Mouse (Mus musculus) midbrain, embryonic 13.5 days (tissue): ENCODE data around the gene Samd15. TPM values are rescaled to one million over a fixed set of nuclear protein-coding genes. Genes with fewer than 3 reads are reported as not detected.

Experiments used
- ATAC-seq: fragments of 200-750 bp; cut with Nextera tagmentation; 2 replicates; pipeline ENCODE4 v1.8.0; 2017; ENCODE audit warnings: mild to moderate bottlenecking, moderate TSS enrichment, moderate library complexity
- H3K27ac ChIP-seq: fragments of 300-500 bp; sonication (generic); 2 replicates; pipeline ENCODE4 v1.5.1; 2015; ENCODE audit warnings: inconsistent platforms, mild to moderate bottlenecking, moderate library complexity
- H3K27me3 ChIP-seq: fragments of 300-500 bp; sonication (generic); 2 replicates; pipeline ENCODE4 v1.6.1; 2015; ENCODE audit warnings: mild to moderate bottlenecking, inconsistent platforms
- H3K36me3 ChIP-seq: fragments of 300-500 bp; sonication (generic); 2 replicates; pipeline ENCODE4 v1.6.1; 2015; ENCODE audit warnings: mild to moderate bottlenecking, inconsistent platforms
- H3K4me1 ChIP-seq: fragments of 300-500 bp; sonication (generic); replicated peaks from 2 replicates; pipeline ENCODE4 v1.6.1; 2015; ENCODE audit warnings: inconsistent platforms
- H3K4me2 ChIP-seq: fragments of 300-500 bp; sonication (generic); replicated peaks from 2 replicates; pipeline ENCODE4 v1.6.1; 2015; ENCODE audit warnings: moderate library complexity, mild to moderate bottlenecking, inconsistent platforms
- H3K4me3 ChIP-seq: fragments of 300-500 bp; sonication (generic); replicated peaks from 2 replicates; pipeline ENCODE4 v1.5.1; 2015; ENCODE audit warnings: mild to moderate bottlenecking, inconsistent platforms
- H3K9ac ChIP-seq: fragments of 300-500 bp; sonication (generic); replicated peaks from 2 replicates; pipeline ENCODE4 v1.6.1; 2015; ENCODE audit warnings: mild to moderate bottlenecking, inconsistent platforms
- H3K9me3 ChIP-seq: fragments of 300-500 bp; sonication (generic); 2 replicates; pipeline ENCODE4 v1.6.1; 2016; ENCODE audit warnings: mild to moderate bottlenecking, inconsistent platforms
- WGBS: fragments of 180-500 bp; shearing (Covaris S2); methylation state at CpG from one replicate; pipeline ENCODE4 v1.1.7; 2015; 5-methylcytosine and 5-hydroxymethylcytosine counted together
- polyA plus RNA-seq: library from polyadenylated mRNA; unstranded; fragments of >200 nt; fragmentation: Nextera tagmentation; extraction: Ambion mirVana; gene quantifications from 2 replicates; pipeline ENCODE4 v1.2.1, GENCODE M21; 2015

Samd15 gene
- polyA plus RNA-seq, 1 experiment from 2014 or later, result 1.5 TPM

DNA sequence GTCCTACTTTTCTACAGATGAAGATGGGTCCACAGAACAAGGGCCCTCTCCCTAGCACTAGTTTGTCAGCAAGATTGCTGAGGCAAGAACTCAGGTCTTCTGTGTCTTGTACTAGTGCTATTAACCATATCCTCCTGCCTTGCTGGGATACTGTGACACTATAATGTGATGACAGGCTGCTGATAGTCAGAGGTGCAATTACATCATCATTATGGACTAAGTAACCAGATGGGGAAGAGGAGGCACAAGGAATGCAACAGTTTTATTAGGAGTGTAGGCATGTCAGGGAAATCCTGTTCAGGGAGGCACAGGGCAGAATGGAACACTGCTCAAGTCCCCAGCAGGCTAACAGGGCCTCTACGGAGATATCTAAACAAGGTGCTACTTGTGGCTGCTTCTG is 39.1 kb downstream of the Samd15 start, which contains the start of gene Noxred1:
TSS of gene Noxred1 (minus strand) at position 101 of the 400 bp plus-strand sequence.
- H3K9ac ChIP-seq, result no peak within 1 kb of the TSS
- H3K27me3 ChIP-seq, result no peaks in the 10 kb centered on the region
- H3K36me3 ChIP-seq, result peaks cover 53% of the 10 kb centered on the region
- WGBS, result 97% methylated on average over 1 of the region's 1 CpGs
- H3K4me2 ChIP-seq, result no peak within 1 kb of the TSS
- H3K9me3 ChIP-seq, result no peaks in the 10 kb centered on the region
- no peak for ATAC-seq
- H3K4me1 ChIP-seq, result no peaks in the 10 kb centered on the region
- H3K4me3 ChIP-seq, result no peak within 1 kb of the TSS
- no peak within 1 kb of the TSS for H3K27ac ChIP-seq

DNA sequence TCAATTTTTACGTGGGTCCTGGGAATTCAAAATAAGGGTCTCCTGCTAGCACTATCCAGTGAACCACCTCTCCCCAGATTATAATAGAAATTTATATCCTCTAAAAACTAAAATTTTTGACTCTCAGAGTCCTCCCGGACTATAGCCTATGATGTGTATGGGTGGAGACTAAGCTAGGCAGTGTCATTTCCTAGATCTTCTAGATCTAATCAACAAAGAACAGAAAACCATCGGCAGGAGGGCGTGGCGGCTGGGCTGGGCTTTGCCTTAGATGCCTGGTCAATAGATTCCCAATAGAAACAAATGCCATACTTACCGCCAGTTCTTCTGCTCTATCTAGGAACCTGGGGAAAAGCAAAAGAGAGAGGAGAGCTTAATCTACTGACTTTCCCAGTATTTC is 50.6 kb downstream of the Samd15 start:
- ATAC-seq, result no peak
- Histone ChIP-seq H3K36me3 (peaks cover 90% of the 10 kb centered on the region), H3K4me3 (no peak overlapping the region), H3K27me3 (no peaks in the 10 kb centered on the region), H3K9ac (no peak overlapping the region), H3K4me2 (no peak overlapping the region), H3K9me3 (no peaks in the 10 kb centered on the region), H3K4me1 (no peaks in the 10 kb centered on the region), H3K27ac (no peak overlapping the region)
- 96% methylated on average over 6 of the region's 6 CpGs for WGBS

DNA sequence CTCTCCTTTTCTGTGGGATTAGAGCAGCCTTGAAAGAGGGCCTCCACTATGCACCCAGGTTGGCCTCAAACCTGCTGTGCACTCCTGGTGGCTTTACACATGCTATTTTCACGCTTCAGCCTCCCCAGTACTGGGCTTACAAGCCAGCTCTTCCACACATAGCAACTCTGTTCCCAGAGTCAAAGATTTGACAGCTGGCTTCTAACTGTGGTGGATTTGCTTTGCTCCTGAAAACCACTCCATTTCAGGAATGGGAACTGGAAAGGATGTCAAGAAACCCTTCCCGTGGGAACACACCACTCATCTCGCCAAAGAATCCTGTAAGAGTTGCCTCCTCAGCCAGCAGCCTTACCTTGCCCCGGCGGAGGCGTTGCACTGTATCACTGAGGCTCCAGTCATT is 54.4 kb downstream of the Samd15 start:
- Histone ChIP-seq H3K9me3 (no peaks in the 10 kb centered on the region), H3K27ac (no peak overlapping the region), H3K27me3 (no peaks in the 10 kb centered on the region), H3K4me3 (no peak overlapping the region), H3K4me1 (no peaks in the 10 kb centered on the region), H3K9ac (no peak overlapping the region), H3K4me2 (no peak overlapping the region), H3K36me3 (peaks cover 96% of the 10 kb centered on the region)
- no peak for ATAC-seq
- WGBS, result 96% methylated on average over 6 of the region's 6 CpGs

DNA sequence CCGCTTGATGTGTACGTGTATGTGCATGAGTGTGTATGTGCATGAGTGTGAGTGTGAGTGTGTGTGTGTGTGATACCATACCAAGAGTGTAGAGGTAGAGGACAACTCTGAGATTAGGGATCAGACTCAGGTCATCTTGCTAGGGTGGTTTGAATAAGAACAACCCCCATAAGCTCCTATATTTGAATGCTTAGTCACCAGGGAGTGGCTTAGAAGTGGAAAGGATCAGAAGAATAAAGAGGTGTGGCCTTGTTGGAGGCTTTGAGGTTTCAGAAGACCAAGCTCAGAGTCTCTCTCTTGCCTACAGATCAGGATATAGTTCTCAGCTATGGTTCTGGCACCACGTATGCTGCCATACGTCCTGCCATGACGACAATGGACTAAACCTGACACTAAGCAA is 57.1 kb downstream of the Samd15 start:
- H3K27ac ChIP-seq, result no peak overlapping the region
- no peaks in the 10 kb centered on the region for H3K4me1 ChIP-seq
- 93% methylated on average over 5 of the region's 5 CpGs for WGBS
- ATAC-seq, result no peak
- no peak overlapping the region for H3K4me3 ChIP-seq
- no peaks in the 10 kb centered on the region for H3K9me3 ChIP-seq
- no peaks in the 10 kb centered on the region for H3K27me3 ChIP-seq
- H3K4me2 ChIP-seq, result no peak overlapping the region
- H3K9ac ChIP-seq, result no peak overlapping the region
- peaks cover 90% of the 10 kb centered on the region for H3K36me3 ChIP-seq

DNA sequence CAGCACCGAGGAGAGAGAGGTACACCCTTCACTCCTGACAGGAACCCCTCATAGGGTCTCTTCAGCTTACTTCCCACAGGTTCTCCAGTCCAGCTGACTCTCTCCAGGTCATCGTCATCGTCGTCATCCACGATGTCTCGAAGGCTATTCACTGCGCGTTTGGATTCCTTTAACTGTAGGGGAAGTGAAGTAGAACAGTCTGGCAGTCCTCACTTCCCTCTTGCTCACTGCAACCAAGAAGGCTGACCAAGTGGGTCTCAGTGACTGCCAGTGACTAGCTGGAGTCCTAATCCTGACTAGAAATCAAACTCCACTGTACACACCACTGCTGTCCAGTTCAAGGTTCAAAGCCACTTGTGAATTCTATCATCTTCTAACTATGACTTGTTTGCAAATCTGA is 61.0 kb downstream of the Samd15 start:
- no peaks in the 10 kb centered on the region for H3K27me3 ChIP-seq
- peaks cover 74% of the 10 kb centered on the region for H3K36me3 ChIP-seq
- no peak for ATAC-seq
- no peak overlapping the region for H3K4me2 ChIP-seq
- H3K4me3 ChIP-seq, result no peak overlapping the region
- 97% methylated on average over 8 of the region's 8 CpGs for WGBS
- no peak overlapping the region for H3K9ac ChIP-seq
- peaks cover 12% of the 10 kb centered on the region for H3K4me1 ChIP-seq
- H3K27ac ChIP-seq, result no peak overlapping the region
- H3K9me3 ChIP-seq, result no peaks in the 10 kb centered on the region

Other genes with a start within 250 kb of the Samd15 start
- 6.0 and 7.1 TPM in 2 replicates for gene Zdhhc22, start 209.3 kb upstream of the Samd15 start, polyA plus RNA-seq
- gene Tmem63c, start 178.4 kb upstream of the Samd15 start, polyA plus RNA-seq, result 3.7 and 4.3 TPM in 2 replicates
- gene Ngb, start 97.2 kb upstream of the Samd15 start, polyA plus RNA-seq, result 1.3 and 1.6 TPM in 2 replicates
- gene Gstz1, start 52.6 kb upstream of the Samd15 start, polyA plus RNA-seq, result 29.9 and 32.5 TPM in 2 replicates
- gene Pomt2, start 51.8 kb upstream of the Samd15 start, polyA plus RNA-seq, result 13.2 and 14.3 TPM in 2 replicates
- 4.3 and 4.6 TPM in 2 replicates for gene Tmed8, start 731 bp downstream of the Samd15 start, polyA plus RNA-seq
- 1.4 and 1.7 TPM in 2 replicates for gene Noxred1, start 39.0 kb downstream of the Samd15 start, polyA plus RNA-seq
- 67.3 and 69.3 TPM in 2 replicates for gene Vipas39, start 66.5 kb downstream of the Samd15 start, polyA plus RNA-seq
- 207 and 209 TPM in 2 replicates for gene Ahsa1, start 66.8 kb downstream of the Samd15 start, polyA plus RNA-seq
- 0.79 and 0.93 TPM in 2 replicates for gene Ism2, start 100.0 kb downstream of the Samd15 start, polyA plus RNA-seq
- gene Sptlc2, start 188.6 kb downstream of the Samd15 start, polyA plus RNA-seq, result 55.5 and 59.9 TPM in 2 replicates
- gene Slirp, start 244.2 kb downstream of the Samd15 start, polyA plus RNA-seq, result 305 and 312 TPM in 2 replicates
- 45.3 and 50.1 TPM in 2 replicates for gene Alkbh1, start 244.3 kb downstream of the Samd15 start, polyA plus RNA-seq